Mouse (Mus musculus): ENCODE data around the gene Sod1. TPM values are rescaled to one million over a fixed set of nuclear protein-coding genes. Genes with fewer than 3 reads are reported as not detected.

The Sod1 gene
- total and polyA plus RNA-seq, 3 experiments = 532 to 1,226 (median 634) TPM

DNA sequence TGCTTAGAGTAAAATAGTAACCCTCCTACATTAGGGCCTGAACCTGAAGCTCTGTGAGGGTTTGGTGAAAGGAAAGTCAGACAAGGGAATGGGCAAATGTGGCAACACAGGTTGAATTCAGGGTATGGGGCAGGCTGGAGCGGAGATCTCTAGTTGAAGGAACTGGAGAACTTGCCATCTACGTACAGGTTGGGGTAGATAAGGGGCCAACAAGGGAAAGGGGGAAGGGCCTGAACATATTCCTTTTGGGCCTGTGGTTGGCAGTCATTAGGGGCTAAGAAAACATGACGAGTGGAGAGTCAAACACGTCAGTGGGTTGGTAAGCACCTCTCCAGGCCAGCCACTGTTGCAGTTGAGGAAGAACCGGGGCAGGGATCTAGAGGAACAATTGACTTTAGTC is 40.7 kb upstream of the Sod1 start:
- no peaks in the 10 kb centered on the region for H3K36me3 ChIP-seq (replicated peaks in 1 of 2; ENCODE audit: control insufficient read depth in 1 of 2, insufficient read depth in 1 of 2, low read length in 1 of 2)
- peaks cover 15% of the 10 kb centered on the region for H3K27me3 ChIP-seq (replicated peaks)
- H3K27ac ChIP-seq (ENCODE audit: insufficient read depth, low read depth) = no peak overlapping the region
- in situ Hi-C loops (cut with MboI; ENCODE audit: low pct_ligation_motif_present, low pct_unique_long_range_greater_than_20kb, low sequenced_read_pairs) = loop anchor here (10.0 to 25.0 kb wide), 2 partner anchors 405 to 1793 kb away; no protein-coding TSS in a partner anchor
- no peak overlapping the region for H3K4me3 ChIP-seq (replicated peaks in 1 of 3; ENCODE audit: low read depth in 2 of 3, low read length in 2 of 3, poor library complexity in 1 of 3)
- H3K9ac ChIP-seq (ENCODE audit: insufficient read depth, low read depth) = no peak overlapping the region
- TF ChIP-seq SIN3A (IDR thresholded peaks at IDR 0.05; ENCODE audit: low read length) (no peak), ETS1 (conservative IDR thresholded peaks at IDR 0.05; ENCODE audit: low read depth, low read length) (no peak)
- H3K4me2 ChIP-seq (ENCODE audit: insufficient read depth, low read depth, poor library complexity, severe bottlenecking) = no peak overlapping the region
- peaks cover 5 to 23% of the 10 kb centered on the region in 2 experiments; a peak in 3 of 4 replicates for H3K4me1 ChIP-seq (ENCODE audit: control insufficient read depth in 1 of 2, insufficient read depth in 2 of 2)
- no peaks in the 10 kb centered on the region for H3K9me3 ChIP-seq (replicated peaks; ENCODE audit: low read length)
- dilution Hi-C loops (cut with MboI; ENCODE audit: extremely low pct_ligation_motif_present, extremely low pct_unique_long_range_greater_than_20kb, low sequenced_read_pairs) = no loop called here
- DNase-seq (ENCODE audit: extremely low read depth) = no peak
- no peaks in the 10 kb centered on the region for H3K79me2 ChIP-seq (replicated peaks; ENCODE audit: control insufficient read depth, extremely low read depth, insufficient read depth, poor library complexity, severe bottlenecking)

DNA sequence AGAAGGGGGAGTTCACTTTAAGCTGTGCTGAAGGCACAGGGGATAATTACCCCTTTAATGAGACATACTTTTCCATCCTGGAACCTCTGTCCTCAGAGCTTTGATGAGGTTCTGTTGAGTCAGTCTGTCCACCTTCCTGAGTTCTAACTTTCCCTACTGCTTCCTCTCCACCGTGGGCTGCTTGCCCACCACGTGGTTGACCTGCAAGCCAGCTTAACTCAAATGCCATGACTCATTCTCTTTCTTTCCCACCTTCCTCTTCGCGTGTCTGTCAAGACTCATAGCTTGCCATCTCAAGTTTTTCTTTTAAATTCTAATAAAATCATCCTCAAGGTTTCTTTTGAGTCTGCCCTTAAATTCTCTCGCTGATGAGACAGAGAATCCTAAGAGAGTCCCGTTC is 39.6 kb upstream of the Sod1 start:
- DNase-seq (ENCODE audit: extremely low read depth) = no peak
- Histone ChIP-seq H3K4me3 (replicated peaks in 1 of 3; ENCODE audit: low read depth in 2 of 3, low read length in 2 of 3, poor library complexity in 1 of 3) (no peak overlapping the region), H3K4me2 (ENCODE audit: insufficient read depth, low read depth, poor library complexity, severe bottlenecking) (no peak overlapping the region), H3K4me1 (ENCODE audit: control insufficient read depth in 1 of 2, insufficient read depth in 2 of 2) (peaks cover 5 to 20% of the 10 kb centered on the region in 2 experiments; a peak in 3 of 4 replicates), H3K79me2 (replicated peaks; ENCODE audit: control insufficient read depth, extremely low read depth, insufficient read depth, poor library complexity, severe bottlenecking) (no peaks in the 10 kb centered on the region), H3K9me3 (replicated peaks; ENCODE audit: low read length) (no peaks in the 10 kb centered on the region), H3K27ac (ENCODE audit: insufficient read depth, low read depth) (no peak overlapping the region), H3K27me3 (replicated peaks) (peaks cover 14% of the 10 kb centered on the region), H3K9ac (ENCODE audit: insufficient read depth, low read depth) (no peak overlapping the region), H3K36me3 (replicated peaks in 1 of 2; ENCODE audit: control insufficient read depth in 1 of 2, insufficient read depth in 1 of 2, low read length in 1 of 2) (no peaks in the 10 kb centered on the region)
- no peak for TF ChIP-seq SIN3A (IDR thresholded peaks at IDR 0.05; ENCODE audit: low read length)
- TF ChIP-seq NRF1 (IDR thresholded peaks at IDR 0.05; ENCODE audit: low read depth, low read length) = no peak
- no peak for TF ChIP-seq SMC3 (IDR thresholded peaks at IDR 0.05; ENCODE audit: low read depth, low read length)
- TF ChIP-seq ZMIZ1 (IDR thresholded peaks at IDR 0.05; ENCODE audit: low read depth, low read length) = no peak
- no peak for TF ChIP-seq CTCF (conservative IDR thresholded peaks at IDR 0.05 in 1 of 2, IDR thresholded peaks at IDR 0.05 in 1 of 2; ENCODE audit: low read depth in 2 of 2, low read length in 2 of 2)
- TF ChIP-seq POLR2AphosphoS2 (IDR thresholded peaks at IDR 0.05; ENCODE audit: low read depth, low read length) = no peak
- no peak for TF ChIP-seq PAX5 (IDR thresholded peaks at IDR 0.05; ENCODE audit: low read length)
- TF ChIP-seq NELFE (IDR thresholded peaks at IDR 0.05; ENCODE audit: low read depth, low read length) = no peak
- no peak for TF ChIP-seq JUND (conservative IDR thresholded peaks at IDR 0.05; ENCODE audit: low read depth, low read length)
- no peak for TF ChIP-seq MAX (IDR thresholded peaks at IDR 0.05; ENCODE audit: low read length)
- TF ChIP-seq HCFC1 (IDR thresholded peaks at IDR 0.05; ENCODE audit: low read depth, low read length) = no peak
- TF ChIP-seq ZNF384 (IDR thresholded peaks at IDR 0.05; ENCODE audit: low read depth, low read length) = no peak
- dilution Hi-C loops (cut with MboI; ENCODE audit: extremely low pct_ligation_motif_present, extremely low pct_unique_long_range_greater_than_20kb, low sequenced_read_pairs) = no loop called here
- in situ Hi-C loops (cut with MboI; ENCODE audit: low pct_ligation_motif_present, low pct_unique_long_range_greater_than_20kb, low sequenced_read_pairs) = loop anchor here (10.0 to 25.0 kb wide), 2 partner anchors 406 to 1794 kb away; no protein-coding TSS in a partner anchor

DNA sequence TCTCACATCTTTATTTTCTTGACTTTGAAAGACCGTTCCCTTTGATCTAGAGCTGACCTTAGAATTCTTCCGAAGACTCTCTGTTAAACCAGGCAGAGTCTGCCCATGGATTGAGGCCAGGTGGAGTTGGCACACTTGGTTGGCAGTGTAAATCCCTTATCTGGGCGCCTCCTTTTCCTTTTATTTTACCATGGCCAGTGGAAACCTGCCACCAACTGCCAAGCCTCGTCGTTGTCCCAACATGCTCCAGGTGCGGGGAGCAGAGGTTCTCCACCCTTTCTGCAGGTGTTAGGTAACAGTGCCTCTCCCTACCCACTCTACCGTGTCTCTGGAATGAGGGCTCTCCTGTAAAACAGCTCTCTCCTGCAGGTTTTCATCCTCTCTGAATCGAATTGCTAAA is 38.9 kb upstream of the Sod1 start:
- Histone ChIP-seq H3K79me2 (replicated peaks; ENCODE audit: control insufficient read depth, extremely low read depth, insufficient read depth, poor library complexity, severe bottlenecking) (no peaks in the 10 kb centered on the region), H3K36me3 (replicated peaks in 1 of 2; ENCODE audit: control insufficient read depth in 1 of 2, insufficient read depth in 1 of 2, low read length in 1 of 2) (no peaks in the 10 kb centered on the region), H3K9me3 (replicated peaks; ENCODE audit: low read length) (no peaks in the 10 kb centered on the region), H3K27me3 (replicated peaks) (peaks cover 12% of the 10 kb centered on the region), H3K9ac (ENCODE audit: insufficient read depth, low read depth) (no peak overlapping the region), H3K4me1 (ENCODE audit: control insufficient read depth in 1 of 2, insufficient read depth in 2 of 2) (peaks cover 0 to 14% of the 10 kb centered on the region in 2 experiments; a peak in 3 of 4 replicates), H3K27ac (ENCODE audit: insufficient read depth, low read depth) (no peak overlapping the region), H3K4me2 (ENCODE audit: insufficient read depth, low read depth, poor library complexity, severe bottlenecking) (no peak overlapping the region), H3K4me3 (replicated peaks in 1 of 3; ENCODE audit: low read depth in 2 of 3, low read length in 2 of 3, poor library complexity in 1 of 3) (no peak overlapping the region)
- TF ChIP-seq MXI1 (IDR thresholded peaks at IDR 0.05; ENCODE audit: low read depth, low read length) (no peak), E2F4 (IDR thresholded peaks at IDR 0.05; ENCODE audit: insufficient replicate concordance, low read depth, low read length) (no peak), KAT2A (IDR thresholded peaks at IDR 0.05; ENCODE audit: insufficient replicate concordance, low read length) (no peak), POLR2AphosphoS2 (IDR thresholded peaks at IDR 0.05; ENCODE audit: low read depth, low read length) (no peak), JUND (conservative IDR thresholded peaks at IDR 0.05; ENCODE audit: low read depth, low read length) (no peak), NRF1 (IDR thresholded peaks at IDR 0.05; ENCODE audit: low read depth, low read length) (no peak), RAD21 (IDR thresholded peaks at IDR 0.05; ENCODE audit: low read depth, low read length) (no peak), ZKSCAN1 (IDR thresholded peaks at IDR 0.05; ENCODE audit: borderline replicate concordance, low read depth, low read length) (no peak), USF2 (conservative IDR thresholded peaks at IDR 0.05; ENCODE audit: low read depth, low read length) (no peak)
- in situ Hi-C loops (cut with MboI; ENCODE audit: low pct_ligation_motif_present, low pct_unique_long_range_greater_than_20kb, low sequenced_read_pairs) = loop anchor here (10.0 to 25.0 kb wide), 2 partner anchors 407 to 1794 kb away; no protein-coding TSS in a partner anchor
- dilution Hi-C loops (cut with MboI; ENCODE audit: extremely low pct_ligation_motif_present, extremely low pct_unique_long_range_greater_than_20kb, low sequenced_read_pairs) = no loop called here
- no peak for DNase-seq (ENCODE audit: extremely low read depth)
